Mouse (Mus musculus): ENCODE measurements around the gene Gli3.

Gene Gli3

DNA sequence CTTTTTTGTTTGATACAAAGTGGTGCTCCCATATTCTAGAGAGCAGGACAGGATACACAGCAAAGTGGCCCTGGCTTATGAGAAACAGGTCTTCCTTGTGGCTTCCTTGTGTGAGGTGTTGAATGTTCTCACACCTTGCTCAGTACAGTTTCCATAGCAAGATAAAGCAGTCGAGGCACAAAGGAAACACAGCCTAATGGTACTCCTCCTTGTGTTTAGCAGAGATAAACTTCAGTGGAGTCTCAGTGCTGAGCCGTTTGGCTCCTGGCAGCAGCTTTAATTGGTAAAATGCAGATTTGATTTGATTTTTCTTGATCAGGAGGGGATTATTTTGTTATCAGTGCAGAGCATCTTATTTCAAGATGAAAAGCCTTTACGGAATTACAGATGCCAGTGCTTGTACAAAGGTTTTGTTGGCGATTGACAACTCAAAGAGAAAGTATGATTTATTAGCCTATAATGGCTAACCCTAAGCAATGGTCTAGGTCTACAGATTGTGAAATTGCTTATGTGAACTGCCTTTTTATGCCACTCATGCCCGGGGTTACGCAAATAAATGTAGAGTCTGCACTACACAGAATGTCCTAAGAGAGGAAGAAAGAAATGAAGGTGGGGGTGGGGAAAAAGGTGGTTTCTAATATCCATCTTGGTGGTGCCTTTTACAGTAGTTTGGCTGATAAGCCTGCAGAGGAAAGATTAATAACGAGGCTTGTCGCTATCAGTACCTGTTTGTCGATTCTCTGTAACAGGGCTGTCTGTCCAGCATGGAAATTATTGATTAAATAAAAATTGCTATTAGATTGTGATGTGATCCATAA, 207.3 kb downstream of the Gli3 start:
- no peak for DNase-seq

DNA sequence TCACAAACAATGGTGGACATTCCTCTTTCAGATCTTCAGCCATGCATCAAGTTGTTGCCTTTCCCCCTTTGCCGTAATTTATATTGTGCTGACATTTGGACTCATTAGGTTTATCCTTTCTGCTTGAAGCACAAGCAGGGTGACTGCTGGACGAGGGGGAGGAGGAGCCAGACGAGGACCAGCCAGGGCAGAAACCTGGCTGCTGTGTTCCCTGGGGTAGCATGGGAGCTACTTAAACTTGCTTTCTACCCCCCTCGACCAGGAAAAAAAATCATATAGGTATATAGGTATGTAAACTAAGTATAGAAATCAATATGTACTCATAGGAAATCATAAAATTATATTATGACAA, 207.9 kb downstream of the Gli3 start:
- DNase-seq, result no peak

- no peak for DNase-seq
Measured at GRCm38 (mm10) chr13:15675480-15675879, 212.4 kb downstream of the Gli3 start.

- DNase-seq, result no peak
Measured at GRCm38 (mm10) chr13:15677106-15677760, 214.2 kb downstream of the Gli3 start.

- no peak for DNase-seq
Measured at GRCm38 (mm10) chr13:15681530-15681929, 218.5 kb downstream of the Gli3 start.

GRCm38 (mm10) chr13:15683006-15683405, 220.0 kb downstream of the Gli3 start:
- no peak for DNase-seq

DNA sequence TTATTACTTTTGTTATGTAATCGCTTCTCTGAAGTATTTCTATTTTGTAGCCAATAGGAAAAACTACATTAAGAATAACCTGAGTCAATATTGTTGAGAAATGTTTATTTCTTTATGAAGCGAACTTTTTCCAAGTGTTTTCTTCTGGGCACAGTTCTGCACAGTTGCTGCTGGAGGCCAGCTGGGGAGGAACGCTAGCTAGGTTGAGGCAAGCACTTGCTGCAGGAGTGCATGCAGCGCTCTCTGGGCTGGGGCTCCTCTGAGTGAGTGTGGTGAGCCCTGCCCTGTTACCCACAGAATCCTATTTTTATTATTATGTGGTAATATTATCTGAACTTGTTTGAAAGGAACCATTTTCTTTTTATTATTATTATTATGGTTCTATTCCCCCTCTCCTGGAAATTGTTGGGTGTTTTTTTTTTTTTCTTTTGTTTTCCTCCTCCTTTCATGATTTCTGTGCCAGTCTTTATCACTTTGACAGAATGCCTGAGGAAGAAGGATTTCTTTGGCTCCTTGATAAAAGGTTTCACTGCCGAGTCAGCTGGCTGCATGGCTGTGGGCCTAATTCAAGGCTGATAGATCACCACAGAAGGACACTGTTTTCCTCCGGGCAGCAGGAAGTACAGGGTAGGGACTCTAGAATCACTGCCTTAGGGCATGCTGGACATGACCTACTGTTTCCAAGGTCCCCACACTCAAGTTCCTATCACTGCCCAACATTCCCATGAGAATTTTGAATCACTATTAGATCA, 225.2 kb downstream of the Gli3 start:
- DNase-seq, result no peak

- DNase-seq, result no peak
Measured at GRCm38 (mm10) chr13:15688826-15689501, 225.9 kb downstream of the Gli3 start.

- DNase-seq, result no peak
Measured at GRCm38 (mm10) chr13:15691751-15692464, 228.9 kb downstream of the Gli3 start.

DNA sequence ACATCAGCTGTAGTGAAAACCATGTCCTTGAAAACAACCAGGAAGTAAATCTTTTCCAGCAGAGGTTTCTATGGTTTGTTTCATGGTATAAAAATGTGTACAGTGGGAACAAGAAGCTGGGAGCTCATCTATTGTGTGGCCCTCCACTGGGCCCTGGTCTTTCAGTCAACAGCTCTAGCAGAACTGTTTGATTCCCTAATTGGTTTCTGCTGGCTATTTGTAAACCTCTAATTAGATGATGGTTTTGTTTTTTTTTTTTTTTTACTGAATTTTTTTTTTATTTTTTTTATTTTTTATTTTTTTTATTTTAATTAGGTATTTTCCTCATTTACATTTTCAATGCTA, 229.4 kb downstream of the Gli3 start:
- DNase-seq, result no peak

DNA sequence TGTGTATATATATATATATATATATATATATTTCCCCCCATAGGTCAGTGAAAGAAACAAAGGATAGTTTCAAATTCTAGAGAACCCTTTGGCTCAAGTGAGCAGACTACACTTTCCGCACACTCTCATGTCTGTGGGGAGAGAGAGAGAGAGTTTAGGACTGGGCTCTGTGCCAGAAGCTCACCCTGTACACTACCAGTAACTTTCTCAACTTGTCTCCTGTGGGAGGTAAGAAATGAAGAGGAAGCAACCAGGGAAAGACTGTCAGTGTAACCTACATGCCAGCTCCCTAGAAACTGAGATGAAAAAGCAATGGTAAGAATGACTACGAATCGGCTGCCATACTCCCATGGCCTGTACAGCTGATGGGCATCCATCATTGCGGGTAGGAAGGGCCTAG, 235.2 kb downstream of the Gli3 start:
- DNase-seq, result no peak

- DNase-seq, result no peak
Measured at GRCm38 (mm10) chr13:15699116-15699515, 236.1 kb downstream of the Gli3 start.

DNA sequence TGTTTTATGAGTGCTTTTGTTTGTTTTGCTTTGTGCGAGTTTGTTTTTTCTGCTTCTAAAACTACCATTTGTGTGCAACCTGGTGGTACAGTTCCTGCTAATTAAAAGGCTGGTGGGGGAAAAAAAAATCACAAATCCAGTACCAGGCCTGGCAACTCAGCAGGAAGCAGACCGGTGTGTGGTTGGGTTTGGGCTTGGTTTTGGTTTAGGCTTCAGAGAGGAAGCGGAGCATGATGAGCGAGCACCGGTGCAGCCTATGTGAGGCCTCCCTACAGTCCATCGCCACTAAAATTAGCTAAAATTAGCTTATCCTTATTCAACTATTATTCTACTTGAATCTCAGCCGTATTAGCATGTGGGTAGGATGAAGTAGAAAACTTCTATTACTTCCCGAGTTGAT, 241.6 kb downstream of the Gli3 start:
- DNase-seq, result no peak

GRCm38 (mm10) chr13:15707481-15707881, 244.4 kb downstream of the Gli3 start:
- DNase-seq, result no peak

DNA sequence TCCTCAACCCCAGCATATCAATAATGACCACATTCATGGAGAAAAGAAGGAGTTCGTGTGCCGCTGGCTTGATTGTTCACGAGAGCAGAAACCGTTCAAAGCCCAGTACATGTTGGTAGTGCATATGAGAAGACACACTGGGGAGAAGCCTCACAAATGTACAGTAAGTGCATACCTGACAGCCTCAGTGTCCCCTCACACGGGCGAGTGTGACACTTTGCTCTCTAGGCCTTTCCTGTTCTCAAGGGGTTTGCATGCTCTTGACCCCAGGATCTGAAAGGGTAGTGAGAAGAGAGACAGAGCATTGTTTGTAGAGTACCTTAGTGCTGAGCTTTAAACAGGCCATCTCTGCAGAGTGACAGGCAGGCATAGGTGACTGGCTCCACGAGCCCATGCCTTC, 250.5 kb downstream of the Gli3 start:
- no peak for DNase-seq

- no peak for DNase-seq
Measured at GRCm38 (mm10) chr13:15714331-15714725, 251.3 kb downstream of the Gli3 start.

- no peak for DNase-seq
Measured at GRCm38 (mm10) chr13:15714726-15715437, 251.8 kb downstream of the Gli3 start.

DNA sequence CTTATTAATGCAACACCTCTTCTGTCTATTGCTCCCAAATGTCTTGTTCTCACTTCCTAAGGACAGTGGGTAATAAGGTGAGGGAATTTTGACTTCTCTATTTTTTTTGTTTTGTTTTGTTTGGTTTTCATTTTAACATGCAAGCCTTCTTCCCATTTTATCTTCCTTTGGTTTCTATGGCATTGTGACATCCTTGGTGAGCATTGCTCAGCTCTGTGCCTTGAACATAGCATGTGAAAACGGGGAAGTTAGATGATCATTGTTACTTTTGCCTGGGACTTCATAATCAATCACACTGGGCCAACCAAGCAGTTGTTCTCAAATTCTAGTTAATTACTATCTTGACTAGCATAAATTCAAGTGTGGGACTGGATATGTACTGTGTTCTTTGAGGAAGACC, 258.4 kb downstream of the Gli3 start:
- no peak for DNase-seq

DNA sequence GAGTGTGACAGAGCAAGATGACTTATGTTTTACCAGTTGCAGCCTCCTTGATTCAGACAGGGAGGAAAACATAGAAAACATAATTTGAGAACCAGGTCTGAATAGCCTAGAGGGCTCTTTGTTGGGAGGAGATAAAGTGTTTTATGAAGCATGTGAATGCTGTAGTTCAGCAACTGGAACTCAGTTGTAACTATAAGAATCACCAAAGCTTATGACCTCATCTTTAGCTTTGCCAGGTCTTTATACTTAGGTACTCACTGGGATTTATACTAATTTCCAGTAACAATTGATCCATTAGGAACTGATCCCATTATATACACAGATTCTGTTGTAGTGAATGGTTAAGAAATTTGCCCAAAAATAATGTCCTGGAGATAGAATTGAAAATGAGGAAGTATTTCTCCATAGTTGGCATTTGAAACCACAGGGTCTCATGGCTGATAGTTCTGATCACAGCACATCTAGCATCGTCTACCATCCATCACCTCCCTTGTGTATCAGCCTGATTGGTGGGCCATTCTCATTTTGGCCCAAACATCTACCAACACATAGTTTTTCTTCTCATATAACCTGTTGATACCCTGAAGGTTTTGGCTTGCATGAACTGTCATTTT, 259.8 kb downstream of the Gli3 start:
- DNase-seq, result no peak

DNA sequence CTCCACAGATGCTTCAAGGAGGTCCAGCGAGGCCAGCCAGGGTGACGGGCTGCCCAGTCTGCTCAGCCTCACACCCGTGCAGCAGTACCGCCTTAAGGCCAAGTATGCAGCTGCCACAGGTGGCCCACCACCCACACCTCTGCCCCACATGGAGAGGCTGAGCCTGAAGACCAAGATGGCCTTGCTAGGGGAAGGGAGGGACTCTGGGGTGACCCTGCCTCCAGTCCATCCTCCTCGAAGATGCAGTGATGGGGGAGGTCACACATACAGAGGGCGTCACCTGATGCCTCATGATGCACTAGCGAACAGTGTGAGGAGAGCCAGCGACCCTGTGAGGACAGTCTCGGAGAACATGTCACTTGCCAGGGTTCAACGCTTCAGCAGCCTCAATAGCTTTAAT, 261.7 kb downstream of the Gli3 start:
- no peak for DNase-seq

- DNase-seq, result no peak
Measured at GRCm38 (mm10) chr13:15741771-15742170, 278.7 kb downstream of the Gli3 start.

GRCm38 (mm10) chr13:15742308-15742707, 279.3 kb downstream of the Gli3 start:
- DNase-seq, result no peak

All from cerebellum, adult 11 months (tissue).